Mouse (Mus musculus) stomach, postnatal 0 days (tissue): ENCODE data around the gene Elp4. TPM values are rescaled to one million over a fixed set of nuclear protein-coding genes. Genes with fewer than 3 reads are reported as not detected.

Experiments
- ATAC-seq: fragments of 200-750 bp; cut with Nextera tagmentation; 2 replicates; pipeline ENCODE4 v1.8.0; 2017; ENCODE audit not compliant: low FRiP score, low TSS enrichment
- DNase-seq: peaks from one replicate; pipeline ENCODE4 v3.0.0-alpha.2; 2016; ENCODE audit warnings: low spot score
- H3K27ac ChIP-seq: fragments of 300-500 bp; sonication (generic); replicated peaks from 2 replicates; pipeline ENCODE4 v1.5.1; 2014; ENCODE audit warnings: mild to moderate bottlenecking, control low read depth
- H3K27me3 ChIP-seq: fragments of 300-500 bp; sonication (generic); 2 replicates; pipeline ENCODE4 v1.6.1; 2014; ENCODE audit warnings: low read length; ENCODE audit not compliant: control insufficient read depth, insufficient read depth
- H3K36me3 ChIP-seq: fragments of 300-500 bp; sonication (generic); 2 replicates; pipeline ENCODE4 v1.6.1; 2014; ENCODE audit warnings: low read length, mixed read lengths; ENCODE audit not compliant: control insufficient read depth, insufficient read depth
- H3K4me1 ChIP-seq: fragments of 300-500 bp; sonication (generic); replicated peaks from 2 replicates; pipeline ENCODE4 v1.6.1; 2014; ENCODE audit warnings: antibody characterized with exemption; ENCODE audit not compliant: control insufficient read depth, insufficient read depth
- H3K4me2 ChIP-seq: fragments of 300-500 bp; sonication (generic); replicated peaks from 2 replicates; pipeline ENCODE4 v1.6.1; 2014; ENCODE audit warnings: low read depth, mild to moderate bottlenecking, control low read depth, moderate library complexity
- H3K4me3 ChIP-seq: fragments of 300-500 bp; sonication (generic); 2 replicates; pipeline ENCODE4 v1.5.1; 2014; ENCODE audit warnings: low read depth, low read length, control low read depth
- H3K9ac ChIP-seq: fragments of 300-500 bp; sonication (generic); 2 replicates; pipeline ENCODE4 v1.6.1; 2014; ENCODE audit warnings: mild to moderate bottlenecking, low read length, control low read depth, mixed read lengths
- H3K9me3 ChIP-seq: fragments of 300-500 bp; sonication (generic); 2 replicates; pipeline ENCODE4 v1.6.1; 2016; ENCODE audit warnings: low read length; ENCODE audit not compliant: control insufficient read depth
- CTCF ChIP-seq: IDR thresholded peaks from 2 replicates; pipeline ENCODE4 v1.5.1; 2016; ENCODE audit warnings: antibody characterized with exemption, low read depth, mild to moderate bottlenecking, moderate library complexity
- EP300 ChIP-seq: optimal IDR thresholded peaks from 2 replicates; pipeline ENCODE3; 2016; ENCODE audit warnings: antibody characterized with exemption
- WGBS: fragments of 180-500 bp; shearing (Covaris S2); extraction: QIAGEN DNeasy Blood & Tissue Kit; methylation state at CpG from one replicate; pipeline ENCODE4 v1.1.7; 2014; 5-methylcytosine and 5-hydroxymethylcytosine counted together
- polyA plus RNA-seq: library from polyadenylated mRNA; unstranded; fragments of >200 nt; fragmentation: Nextera tagmentation; extraction: Ambion mirVana; gene quantifications from 2 replicates; pipeline ENCODE4 v1.2.1, GENCODE M21; 2015

Gene Elp4
- polyA plus RNA-seq, 1 experiment from 2014 or later: 14.0 TPM

- no peak for DNase-seq
- 5% methylated on average over 25 of the region's 25 CpGs for WGBS
- H3K4me1 ChIP-seq: peaks cover 2% of the 10 kb centered on the region; the same call in 1 of the 2 replicates
- H3K9me3 ChIP-seq: no peaks in the 10 kb centered on the region
- H3K9ac ChIP-seq: no peak overlapping the region
- no peak overlapping the region for H3K27ac ChIP-seq
- H3K4me3 ChIP-seq: no peak overlapping the region
- H3K27me3 ChIP-seq: peaks cover 41% of the 10 kb centered on the region
- TF ChIP-seq CTCF (peak; percentile 24; the same call in 1 of the 2 replicates), EP300 (no peak)
- no peak for ATAC-seq
- no peaks in the 10 kb centered on the region for H3K36me3 ChIP-seq
- no peak overlapping the region for H3K4me2 ChIP-seq
Measured at GRCm38 (mm10) chr2:105671798-105672595, 232.4 kb downstream of the Elp4 start.

DNA sequence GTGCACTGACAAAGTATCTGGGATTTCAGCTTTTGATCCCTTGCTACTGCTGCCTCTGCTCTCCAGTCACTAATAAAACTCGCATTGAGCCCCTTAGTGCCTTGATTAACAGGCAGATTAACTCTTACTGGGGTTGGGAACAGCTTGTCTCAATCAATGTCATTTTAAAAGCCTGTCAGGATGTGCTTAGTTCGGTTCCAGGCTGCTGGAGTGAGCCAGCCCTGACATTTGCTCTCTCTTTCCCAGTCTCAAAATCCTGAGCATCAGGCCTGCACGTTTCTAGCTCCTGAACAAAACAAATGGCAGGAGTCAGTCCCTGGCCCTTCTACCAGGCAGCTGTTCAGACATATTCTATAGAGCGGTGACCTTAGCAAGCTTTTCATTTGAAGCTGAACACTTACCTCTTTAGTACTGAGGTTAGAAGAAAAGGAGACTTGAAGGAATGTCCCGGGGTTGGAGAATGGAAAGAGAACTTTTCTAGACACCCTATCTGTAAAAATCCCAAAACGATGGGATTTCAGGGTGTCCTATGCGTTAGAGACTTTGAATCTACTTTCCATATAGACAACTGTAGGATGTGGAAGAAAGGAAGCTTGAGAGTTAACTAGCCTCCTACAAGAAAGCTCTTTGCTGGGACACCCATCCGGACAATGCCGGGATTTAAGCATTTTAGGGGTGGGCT is 233.1 kb downstream of the Elp4 start:
- H3K9me3 ChIP-seq: no peaks in the 10 kb centered on the region
- peaks cover 47% of the 10 kb centered on the region for H3K27me3 ChIP-seq
- peaks cover 2% of the 10 kb centered on the region; the same call in 1 of the 2 replicates for H3K4me1 ChIP-seq
- no peak for TF ChIP-seq EP300
- no peak for TF ChIP-seq CTCF
- H3K9ac ChIP-seq: no peak overlapping the region
- WGBS: 5% methylated on average over 9 of the region's 9 CpGs
- H3K4me2 ChIP-seq: no peak overlapping the region
- no peak overlapping the region for H3K4me3 ChIP-seq
- ATAC-seq (no peak), DNase-seq (no peak)
- no peak overlapping the region for H3K27ac ChIP-seq
- no peaks in the 10 kb centered on the region for H3K36me3 ChIP-seq

DNA sequence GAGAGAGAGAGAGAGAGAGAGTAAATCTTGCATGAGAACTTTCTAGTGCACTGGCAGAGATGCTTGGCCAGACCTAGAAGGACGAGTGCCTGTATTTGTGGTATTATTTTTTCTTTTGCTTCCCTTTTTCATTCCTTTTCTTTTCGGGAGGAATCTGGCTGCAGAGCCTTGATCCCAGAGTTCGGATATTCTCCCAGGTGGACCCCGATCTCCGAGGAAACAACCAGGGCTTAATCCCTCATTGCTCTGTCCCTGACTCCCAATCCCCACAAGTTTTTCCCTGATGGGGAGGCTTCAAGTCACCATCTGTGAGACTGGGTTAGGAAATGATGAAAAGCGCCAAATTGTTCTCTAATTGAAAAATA is 233.7 kb downstream of the Elp4 start:
- 5% methylated on average over 6 of the region's 6 CpGs for WGBS
- no peak overlapping the region for H3K9ac ChIP-seq
- H3K27ac ChIP-seq: no peak overlapping the region
- H3K4me3 ChIP-seq: no peak overlapping the region
- peaks cover 50% of the 10 kb centered on the region for H3K27me3 ChIP-seq
- H3K9me3 ChIP-seq: no peaks in the 10 kb centered on the region
- TF ChIP-seq EP300 (no peak), CTCF (no peak)
- DNase-seq (no peak), ATAC-seq (no peak)
- H3K36me3 ChIP-seq: no peaks in the 10 kb centered on the region
- H3K4me2 ChIP-seq: no peak overlapping the region
- H3K4me1 ChIP-seq: peaks cover 2% of the 10 kb centered on the region; the same call in 1 of the 2 replicates

DNA sequence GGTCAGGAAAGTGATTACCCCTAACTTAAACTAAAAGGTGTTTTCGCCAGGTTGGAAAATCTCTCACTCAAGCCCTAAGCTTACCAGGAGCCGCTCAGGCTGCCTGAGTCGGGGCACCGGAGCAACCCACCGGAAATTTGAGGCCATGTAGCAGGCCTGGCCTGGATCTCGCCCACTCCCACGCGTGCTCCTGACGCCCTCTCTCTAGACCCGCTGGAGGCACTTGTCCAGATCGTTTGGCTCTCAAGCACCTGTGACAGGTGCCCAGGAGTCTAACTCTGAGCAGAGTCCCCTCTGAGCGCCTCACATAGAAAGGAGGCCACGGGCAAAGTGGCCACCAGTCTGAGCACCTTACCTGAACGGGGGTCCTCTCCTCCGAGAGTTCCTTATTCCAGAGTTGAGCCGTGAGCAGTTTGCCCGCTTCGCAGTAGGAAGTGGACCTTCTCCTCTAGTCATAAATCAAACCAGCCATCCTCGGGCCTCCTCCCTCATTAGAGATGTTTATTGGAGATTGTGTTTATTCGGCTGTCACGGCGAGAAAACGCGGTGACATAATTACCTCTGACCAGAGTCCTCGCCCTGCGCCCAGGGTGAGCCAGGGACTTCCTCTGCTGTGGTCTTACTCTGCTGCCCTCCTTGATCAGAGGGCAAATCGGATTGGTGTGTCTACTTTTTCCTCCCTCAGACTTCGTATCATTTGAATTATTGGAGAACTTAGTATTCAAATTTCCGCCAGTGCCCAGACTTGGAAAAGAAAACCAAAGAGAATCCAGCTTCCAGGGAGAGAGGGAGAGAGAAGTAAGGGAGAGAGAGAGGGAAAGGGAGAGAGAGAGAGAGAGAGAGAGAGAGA is 234.3 kb downstream of the Elp4 start:
- 3% methylated on average over 29 of the region's 29 CpGs for WGBS
- no peaks in the 10 kb centered on the region for H3K36me3 ChIP-seq
- no peaks in the 10 kb centered on the region for H3K9me3 ChIP-seq
- TF ChIP-seq EP300 (no peak), CTCF (no peak)
- ATAC-seq (no peak), DNase-seq (peak; percentile 16)
- H3K27ac ChIP-seq: no peak overlapping the region
- peak overlapping the region; percentile 4; the same call in 1 of the 2 replicates for H3K4me3 ChIP-seq
- no peak overlapping the region for H3K9ac ChIP-seq
- peaks cover 2% of the 10 kb centered on the region; the same call in 1 of the 2 replicates for H3K4me1 ChIP-seq
- H3K4me2 ChIP-seq: no peak overlapping the region
- peaks cover 43% of the 10 kb centered on the region for H3K27me3 ChIP-seq

GRCm38 (mm10) chr2:105669371-105669861 is 234.9 kb downstream of the Elp4 start:
- Histone ChIP-seq H3K4me1 (0 out of 2 replicates have a peak, but pooled peaks cover 2% of the 10 kb centered on the region), H3K36me3 (no peaks in the 10 kb centered on the region), H3K9me3 (no peaks in the 10 kb centered on the region), H3K9ac (no peak overlapping the region), H3K4me3 (0 out of 2 replicates have a peak overlapping the region, but pooled peaks have one; percentile 8), H3K27ac (no peak overlapping the region), H3K27me3 (peaks cover 38% of the 10 kb centered on the region), H3K4me2 (no peak overlapping the region)
- WGBS: 2% methylated on average over 35 of the region's 35 CpGs
- DNase-seq (peak; percentile 14), ATAC-seq (no peak)
- TF ChIP-seq EP300 (no peak), CTCF (no peak)
